Mouse (Mus musculus) T-helper 1 cell (primary cell): ENCODE results near the gene Unc79.

Source experiments
- in situ Hi-C: fragments of 300-600 bp; cut with MboI, MseI; formaldehyde crosslinking; loops from one replicate; pipeline ENCODE4 v1.15.1; 2025; ENCODE audit warnings: high pct_unique_total_duplicates

Gene Unc79

DNA sequence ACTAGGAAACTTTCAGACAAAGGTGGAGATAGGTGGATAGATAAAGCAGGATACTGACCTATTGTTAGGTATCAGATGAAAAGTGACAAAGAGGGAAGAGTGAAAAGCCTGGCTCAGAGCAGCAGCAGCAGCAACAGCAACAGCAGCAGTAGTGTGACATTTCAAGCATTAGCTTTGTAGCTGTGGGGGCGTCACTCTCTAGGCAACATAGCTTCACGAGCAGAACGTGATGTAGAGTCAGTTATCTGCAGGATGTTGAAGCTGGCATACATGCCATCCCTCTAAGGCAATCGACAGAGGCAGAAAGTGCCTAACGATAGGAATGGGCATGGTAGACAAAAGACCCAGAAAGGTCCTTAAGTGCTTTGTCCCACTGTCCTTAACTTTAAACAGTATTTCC, 173.3 kb downstream of the Unc79 start:
- in situ Hi-C loops, result no loop called here

GRCm38 (mm10) chr12:103123861-103124260, 175.2 kb downstream of the Unc79 start:
- in situ Hi-C loops, result no loop called here

DNA sequence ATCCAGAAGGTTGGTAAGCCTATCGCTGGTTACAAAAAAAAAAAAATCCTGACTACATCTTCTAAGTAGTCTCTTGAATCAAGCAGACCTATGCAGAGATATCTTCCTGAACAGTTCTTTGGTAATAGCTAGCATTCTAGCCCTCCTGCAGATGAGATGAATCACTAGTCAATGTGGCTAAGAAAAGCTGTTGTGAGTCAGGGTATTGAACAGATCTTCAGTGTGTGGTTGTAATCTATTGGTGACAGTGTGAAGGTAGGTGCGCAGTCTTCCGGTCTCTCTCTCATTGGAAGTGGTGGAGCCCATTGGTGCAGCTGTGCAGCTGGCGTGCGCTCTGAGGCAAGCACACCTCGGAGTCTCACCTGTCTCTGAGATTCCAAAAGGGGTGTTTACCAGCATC, 180.3 kb downstream of the Unc79 start:
- in situ Hi-C loops, result no loop called here

DNA sequence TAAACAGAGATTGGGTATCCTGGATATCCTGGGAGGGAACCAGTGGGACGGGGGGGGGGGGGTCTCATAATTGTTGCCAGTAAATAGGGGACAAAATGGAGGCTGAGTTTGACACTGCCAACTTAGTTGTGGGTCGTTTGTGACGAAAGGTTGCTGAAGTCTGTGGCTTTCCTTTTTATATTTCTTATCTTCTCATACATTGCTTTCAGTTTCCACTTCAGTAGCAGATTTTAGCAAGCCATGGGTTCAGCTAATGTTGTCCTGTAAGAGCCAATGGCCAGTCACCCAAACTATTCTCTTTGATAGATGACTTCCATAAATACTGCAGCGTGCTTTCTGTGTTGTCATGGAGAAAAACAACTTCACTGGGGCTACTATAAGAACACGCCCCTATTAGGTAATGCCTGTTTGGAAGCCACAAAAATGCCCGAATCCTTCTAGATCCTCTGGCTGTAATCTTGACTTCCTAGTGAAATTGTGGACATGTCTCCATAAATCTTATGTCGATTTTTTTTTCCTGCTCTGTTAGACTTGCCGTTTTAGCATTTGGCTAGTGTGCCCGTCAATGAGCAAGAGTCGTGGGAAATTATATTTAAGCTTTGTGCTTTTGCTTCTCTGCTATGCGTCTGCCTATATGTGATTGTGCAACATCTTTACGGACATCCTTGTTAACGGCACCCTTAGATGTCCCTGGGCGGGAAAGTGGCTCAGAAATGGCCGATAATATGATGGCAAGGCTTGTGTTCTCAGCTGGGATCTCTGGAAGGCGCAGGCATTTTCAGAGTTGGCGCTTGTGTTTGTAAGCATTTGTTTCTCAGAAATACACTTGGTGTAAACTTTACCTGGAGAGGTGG, 181.0 kb downstream of the Unc79 start:
- in situ Hi-C loops, result no loop called here

DNA sequence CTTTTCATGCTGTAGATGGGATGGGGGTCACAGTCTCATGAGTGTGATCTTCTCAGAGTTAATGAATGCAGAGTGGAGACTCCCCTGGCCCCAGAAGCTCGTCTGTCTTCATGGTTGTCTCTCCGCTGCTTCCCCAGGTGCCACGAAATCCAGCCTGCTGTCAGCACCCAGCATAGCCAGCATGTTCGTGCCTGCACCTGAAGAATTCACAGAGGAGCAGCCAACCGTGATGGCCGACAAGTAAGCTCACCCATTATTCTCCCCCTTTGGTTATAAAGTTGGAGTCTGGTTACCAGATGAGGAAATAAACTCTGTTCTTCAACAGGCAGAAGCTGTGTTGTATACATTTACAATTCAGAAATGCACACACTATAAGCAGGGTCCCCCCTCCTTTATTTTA, 182.8 kb downstream of the Unc79 start:
- in situ Hi-C loops, result no loop called here

GRCm38 (mm10) chr12:103142550-103143010, 193.9 kb downstream of the Unc79 start:
- in situ Hi-C loops, result loop anchor here (5.0 kb wide), 2 partner anchors 165 to 225 kb away; no protein-coding TSS in a partner anchor

DNA sequence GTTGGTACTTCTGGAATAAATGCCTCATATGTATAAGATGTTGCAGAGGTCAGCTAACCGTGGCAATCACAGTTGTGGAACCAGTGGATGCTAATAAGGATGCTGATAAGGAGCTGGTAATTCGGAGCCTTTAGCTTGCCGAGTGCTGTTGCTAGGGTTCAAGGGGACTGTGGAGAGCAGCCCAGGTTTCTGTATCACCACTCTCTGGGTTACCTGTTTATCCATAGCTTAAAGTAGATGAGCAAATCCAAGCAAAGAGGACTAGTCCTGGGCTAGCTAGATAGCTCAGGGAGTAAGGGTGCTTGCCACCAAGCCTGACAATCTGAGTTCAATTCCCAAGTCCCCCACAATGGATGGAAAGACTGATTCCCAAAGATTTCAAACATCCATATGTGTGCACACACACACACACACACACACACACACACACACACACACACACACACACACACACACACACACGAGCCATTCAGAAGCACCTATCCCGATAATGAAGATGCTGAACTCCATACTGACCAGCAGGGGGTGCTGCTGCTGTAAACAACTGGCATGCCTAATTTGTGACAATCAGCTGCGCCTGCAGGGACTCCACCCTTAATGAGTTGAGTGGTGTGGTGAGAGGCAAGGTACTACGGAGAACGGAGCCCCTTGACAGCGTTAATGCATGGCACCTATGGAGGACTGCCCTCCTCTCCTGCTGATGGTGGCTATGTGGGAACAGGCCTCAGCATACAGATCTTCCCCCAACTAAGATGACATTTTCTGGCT, 195.3 kb downstream of the Unc79 start:
- in situ Hi-C loops, result loop anchor here (5.0 kb wide), 2 partner anchors 163 to 223 kb away; no protein-coding TSS in a partner anchor

GRCm38 (mm10) chr12:103150247-103150646, 201.6 kb downstream of the Unc79 start:
- in situ Hi-C loops, result no loop called here

DNA sequence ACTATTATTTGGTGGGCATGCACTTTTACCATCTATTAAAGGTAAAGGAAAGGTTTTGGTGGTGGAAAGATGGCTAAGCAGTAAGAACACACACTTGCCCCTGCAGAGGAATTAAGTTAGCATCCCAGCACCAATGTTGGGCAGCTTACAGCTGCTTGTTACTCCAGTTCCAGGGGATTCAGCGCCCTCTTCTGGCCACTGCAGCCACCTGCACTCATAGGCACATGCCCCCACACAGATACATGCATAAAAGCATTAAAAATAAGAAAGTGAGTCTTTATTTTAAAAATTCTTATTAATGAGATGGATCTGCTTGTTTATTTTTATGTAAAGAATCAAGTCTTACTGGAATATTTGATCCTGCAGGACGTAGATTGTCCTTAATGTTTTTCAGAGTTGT, 206.3 kb downstream of the Unc79 start:
- in situ Hi-C loops, result no loop called here

GRCm38 (mm10) chr12:103155406-103155805, 206.7 kb downstream of the Unc79 start:
- in situ Hi-C loops, result no loop called here

DNA sequence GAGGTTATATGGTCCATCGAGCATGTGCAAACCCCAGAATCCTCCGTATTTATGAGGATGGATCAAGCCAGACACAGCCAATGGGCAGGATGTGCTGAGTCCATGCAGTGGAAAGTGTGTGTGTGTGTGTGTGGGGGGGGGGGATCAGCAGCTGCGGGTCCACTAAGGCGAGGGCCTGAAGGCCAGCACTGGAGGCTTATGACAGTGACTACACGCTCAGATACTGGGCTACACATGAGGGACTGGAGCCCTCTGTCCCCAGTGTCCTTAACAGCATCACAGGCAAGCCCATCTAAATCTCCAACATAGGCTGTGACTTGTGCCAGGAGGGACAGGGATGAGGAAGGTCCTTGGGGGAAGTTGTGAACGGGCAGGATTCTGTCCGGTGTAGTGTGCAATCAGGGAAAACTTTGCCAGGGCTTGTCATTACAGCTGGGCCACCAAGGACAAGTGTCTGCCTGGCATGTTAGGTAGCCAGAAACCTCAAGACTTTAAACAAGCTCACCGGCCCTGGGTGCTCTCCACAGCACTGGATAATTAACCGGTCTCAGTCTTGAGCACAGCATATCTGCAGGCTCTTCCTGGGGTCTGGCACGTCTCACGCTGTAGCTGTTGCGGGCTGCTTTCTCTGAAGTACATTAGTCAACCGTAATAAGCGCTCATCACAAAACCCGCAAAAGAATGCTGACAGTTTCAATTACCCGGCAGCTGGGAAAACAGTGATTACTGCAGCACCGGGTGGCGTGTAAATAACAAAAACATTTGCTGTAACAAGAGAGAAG, 208.7 kb downstream of the Unc79 start:
- in situ Hi-C loops, result no loop called here

DNA sequence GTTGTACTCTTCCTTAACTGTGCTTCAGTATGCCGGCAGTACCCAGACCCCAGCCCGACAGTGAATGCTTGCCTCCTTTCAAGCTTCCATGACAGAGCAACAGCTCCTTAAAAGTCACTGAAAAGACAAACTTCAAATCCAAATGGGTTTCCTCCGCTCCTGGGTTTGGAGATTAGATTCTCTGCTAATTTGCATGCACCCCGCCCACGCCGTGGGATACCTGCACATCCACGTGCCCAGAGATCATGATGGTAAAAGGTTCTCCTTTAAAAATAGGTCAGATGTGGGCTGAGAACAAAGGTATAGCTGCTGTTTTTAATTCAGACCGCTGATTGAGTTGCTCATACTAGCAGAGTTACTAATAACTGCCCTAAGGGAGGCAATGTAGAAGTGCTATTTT, 210.4 kb downstream of the Unc79 start:
- in situ Hi-C loops, result no loop called here

DNA sequence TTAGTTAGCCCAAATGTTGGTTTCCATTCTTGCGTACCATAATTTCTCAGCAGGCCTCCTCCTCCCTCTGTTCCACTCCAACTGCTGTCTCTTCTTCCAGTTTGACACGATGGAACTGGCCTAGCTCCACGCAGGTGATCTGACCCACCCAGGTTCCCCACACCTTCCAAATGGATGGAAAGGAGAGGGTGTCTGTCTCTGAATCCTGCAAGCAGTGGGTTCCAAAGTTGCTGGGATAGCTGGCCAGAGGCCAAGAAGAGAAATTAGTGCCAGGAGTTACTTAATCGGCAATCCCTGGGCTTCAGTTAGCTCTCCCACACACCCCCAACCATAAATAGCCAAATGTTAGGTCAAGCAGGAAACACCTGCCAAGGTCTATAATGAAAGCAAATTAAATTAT, 212.1 kb downstream of the Unc79 start:
- in situ Hi-C loops, result no loop called here

DNA sequence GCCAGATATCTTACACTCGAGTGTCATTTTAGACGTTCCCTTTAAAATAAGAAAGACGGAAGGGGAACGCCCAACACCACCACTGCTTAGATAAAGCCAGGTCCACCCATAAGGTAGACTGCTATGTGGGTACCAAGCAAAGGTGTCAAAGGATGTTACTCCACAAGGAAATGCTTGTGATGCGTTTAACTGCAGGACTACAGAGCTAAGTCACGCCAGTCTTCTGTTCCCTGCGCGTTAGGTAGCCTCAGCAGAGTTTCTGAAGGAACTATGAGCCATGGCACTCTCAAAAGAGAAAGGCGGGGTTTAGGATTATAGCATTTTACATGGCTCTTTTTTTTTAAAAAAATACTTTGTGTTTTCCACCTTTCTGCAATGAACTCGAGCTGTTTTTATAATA, 214.9 kb downstream of the Unc79 start:
- in situ Hi-C loops, result no loop called here

- in situ Hi-C loops, result no loop called here
Measured at GRCm38 (mm10) chr12:103164101-103165030, 215.7 kb downstream of the Unc79 start.

DNA sequence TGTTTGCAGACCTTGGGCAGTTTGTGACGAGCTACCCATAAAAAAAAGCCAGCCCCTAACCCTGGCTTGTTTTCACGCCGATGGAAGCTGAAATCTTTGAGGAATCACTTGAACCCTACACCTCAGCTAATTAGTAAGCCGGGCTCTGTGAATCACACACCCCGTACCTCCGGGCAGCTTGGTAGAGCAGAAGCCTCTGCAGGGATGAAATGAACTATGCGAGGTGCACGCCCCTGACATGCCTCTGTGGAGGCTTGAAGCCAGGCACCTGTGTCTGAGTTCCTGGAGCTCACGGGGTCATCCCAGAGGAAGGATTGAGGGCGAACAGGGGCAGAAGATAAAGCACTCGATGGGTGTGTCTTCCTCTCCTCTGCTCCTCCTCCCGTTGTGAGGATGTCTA, 220.2 kb downstream of the Unc79 start:
- in situ Hi-C loops, result no loop called here

DNA sequence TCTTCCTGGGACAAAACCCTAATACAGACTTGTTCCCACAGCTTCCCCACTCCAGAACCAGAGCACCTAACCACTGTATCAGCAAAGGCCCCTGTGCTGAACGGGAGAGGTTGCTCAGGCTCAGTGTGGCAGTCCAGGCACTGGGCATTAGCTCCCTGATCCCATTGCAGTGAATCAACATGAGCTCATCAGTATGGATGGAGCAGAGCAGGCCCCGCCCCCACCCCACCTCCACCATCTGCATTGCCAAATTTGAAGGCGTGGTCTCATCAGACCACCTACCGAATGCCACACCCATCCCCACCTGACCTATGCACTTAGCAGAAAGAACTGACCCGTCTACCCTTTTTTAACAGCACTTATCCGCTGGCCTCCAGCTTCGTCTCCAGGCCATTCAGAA, 234.4 kb downstream of the Unc79 start:
- in situ Hi-C loops, result no loop called here

DNA sequence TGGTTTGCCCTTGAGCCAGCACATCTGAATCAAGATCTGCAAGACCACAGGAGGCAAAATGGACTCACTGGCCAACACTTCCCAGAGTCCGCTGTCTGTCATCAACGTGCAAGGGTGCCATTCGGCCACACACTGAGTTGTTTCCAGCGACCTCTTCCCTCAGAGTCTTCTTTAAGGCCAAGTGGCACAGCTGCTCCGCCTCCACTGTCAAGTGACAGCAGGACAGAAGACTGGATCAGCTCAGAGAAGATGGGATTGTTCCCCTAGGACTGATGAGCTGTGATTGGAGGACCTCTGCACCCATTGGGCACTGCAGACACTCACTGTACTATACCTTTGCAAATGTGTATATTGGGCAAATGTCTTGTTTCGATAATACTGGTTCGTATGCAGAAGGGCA, 238.4 kb downstream of the Unc79 start:
- in situ Hi-C loops, result no loop called here

DNA sequence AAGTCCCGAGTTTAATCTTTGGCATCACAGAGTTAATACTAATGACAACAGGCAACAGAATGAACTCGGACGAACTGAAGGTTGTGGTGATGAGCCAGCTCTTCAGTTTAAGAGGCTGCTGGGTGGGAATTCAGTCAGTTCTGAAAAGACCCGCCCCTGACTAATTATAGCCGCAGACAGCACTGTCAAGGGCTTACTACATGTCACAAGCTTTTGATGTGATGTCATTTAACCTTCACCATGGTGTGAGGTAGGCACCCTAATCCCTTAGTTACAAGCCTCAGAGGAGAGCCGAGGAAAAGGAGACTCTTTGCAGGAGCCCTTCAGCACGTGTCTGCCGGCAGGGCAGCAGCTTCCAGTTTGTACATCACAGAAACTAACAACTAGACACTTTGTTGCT, 239.6 kb downstream of the Unc79 start:
- in situ Hi-C loops, result no loop called here

GRCm38 (mm10) chr12:103189771-103190170, 241.1 kb downstream of the Unc79 start:
- in situ Hi-C loops, result no loop called here

GRCm38 (mm10) chr12:103192996-103193395, 244.3 kb downstream of the Unc79 start:
- in situ Hi-C loops, result no loop called here
